Mouse (Mus musculus): ENCODE results near the gene Slc17a7. TPM values are rescaled to one million over a fixed set of nuclear protein-coding genes. Genes with fewer than 3 reads are reported as not detected.

The Slc17a7 gene
- polyA plus RNA-seq, 1 experiment from 2014 or later: 0.78 TPM

GRCm38 (mm10) chr7:45189600-45189999 is 25.9 kb downstream of the Slc17a7 start:
- Histone ChIP-seq H3K36me3 (no peaks in the 10 kb centered on the region), H3K27ac (replicated peaks) (no peak overlapping the region), H3K4me3 (no peak overlapping the region), H3K4me1 (replicated peaks) (peaks cover 11% of the 10 kb centered on the region), H3K4me2 (no peak overlapping the region), H3K27me3 (peaks cover 47% of the 10 kb centered on the region), H3K9ac (no peak overlapping the region), H3K9me3 (no peaks in the 10 kb centered on the region)
- ATAC-seq (ENCODE audit: low read depth): no peak
- WGBS: 57% methylated on average over 16 of the region's 16 CpGs

- Histone ChIP-seq H3K4me3 (no peak overlapping the region), H3K36me3 (no peaks in the 10 kb centered on the region), H3K27me3 (peaks cover 41% of the 10 kb centered on the region), H3K4me1 (replicated peaks) (peaks cover 6% of the 10 kb centered on the region; the same call in 1 of the 2 replicates), H3K4me2 (no peak overlapping the region), H3K27ac (replicated peaks) (no peak overlapping the region), H3K9ac (no peak overlapping the region), H3K9me3 (no peaks in the 10 kb centered on the region)
- ATAC-seq (ENCODE audit: low read depth): no peak
- 93% methylated on average over 6 of the region's 6 CpGs for WGBS
These were observed 26.4 kb downstream of the Slc17a7 start for GRCm38 (mm10) chr7:45190186-45190585.

- Histone ChIP-seq H3K27me3 (peaks cover 31% of the 10 kb centered on the region), H3K4me2 (no peak overlapping the region), H3K9ac (no peak overlapping the region), H3K4me1 (replicated peaks) (peaks cover 6% of the 10 kb centered on the region; the same call in 1 of the 2 replicates), H3K4me3 (no peak overlapping the region), H3K36me3 (no peaks in the 10 kb centered on the region), H3K27ac (replicated peaks) (no peak overlapping the region), H3K9me3 (no peaks in the 10 kb centered on the region)
- 82% methylated on average over 2 of the region's 2 CpGs for WGBS
- no peak for ATAC-seq (ENCODE audit: low read depth)
These were observed 27.4 kb downstream of the Slc17a7 start for GRCm38 (mm10) chr7:45191161-45191560.

- H3K4me3 ChIP-seq: no peak overlapping the region
- WGBS: 18% methylated on average over 8 of the region's 8 CpGs
- H3K27ac ChIP-seq (replicated peaks): no peak overlapping the region
- H3K9ac ChIP-seq: peak overlapping the region; percentile 5; the same call in 1 of the 2 replicates
- no peak overlapping the region for H3K4me2 ChIP-seq
- peaks cover 6% of the 10 kb centered on the region; the same call in 1 of the 2 replicates for H3K4me1 ChIP-seq (replicated peaks)
- H3K27me3 ChIP-seq: peaks cover 24% of the 10 kb centered on the region
- ATAC-seq (ENCODE audit: low read depth): no peak
- H3K36me3 ChIP-seq: no peaks in the 10 kb centered on the region
- no peaks in the 10 kb centered on the region for H3K9me3 ChIP-seq
These were observed 28.1 kb downstream of the Slc17a7 start for GRCm38 (mm10) chr7:45191803-45192363.

- no peak for ATAC-seq (ENCODE audit: low read depth)
- WGBS: 87% methylated on average over 7 of the region's 7 CpGs
- Histone ChIP-seq H3K27ac (replicated peaks) (no peak overlapping the region), H3K9me3 (no peaks in the 10 kb centered on the region), H3K4me1 (replicated peaks) (peaks cover 6% of the 10 kb centered on the region; the same call in 1 of the 2 replicates), H3K27me3 (peaks cover 23% of the 10 kb centered on the region), H3K36me3 (no peaks in the 10 kb centered on the region), H3K9ac (no peak overlapping the region), H3K4me2 (no peak overlapping the region), H3K4me3 (no peak overlapping the region)
These were observed 29.0 kb downstream of the Slc17a7 start for GRCm38 (mm10) chr7:45192585-45193310.

- H3K9me3 ChIP-seq: no peaks in the 10 kb centered on the region
- no peaks in the 10 kb centered on the region for H3K36me3 ChIP-seq
- H3K9ac ChIP-seq: 0 out of 2 replicates have a peak overlapping the region, but pooled peaks have one; percentile 17
- 65% methylated on average over 5 of the region's 5 CpGs for WGBS
- no peak for ATAC-seq (ENCODE audit: low read depth)
- H3K4me2 ChIP-seq: no peak overlapping the region
- H3K27ac ChIP-seq (replicated peaks): no peak overlapping the region
- peaks cover 12% of the 10 kb centered on the region; the same call in 1 of the 2 replicates for H3K4me1 ChIP-seq (replicated peaks)
- H3K4me3 ChIP-seq: no peak overlapping the region
- H3K27me3 ChIP-seq: peaks cover 19% of the 10 kb centered on the region
These were observed 29.7 kb downstream of the Slc17a7 start for GRCm38 (mm10) chr7:45193406-45193805.

- Histone ChIP-seq H3K9ac (no peak overlapping the region), H3K36me3 (no peaks in the 10 kb centered on the region), H3K27ac (replicated peaks) (no peak overlapping the region), H3K4me2 (no peak overlapping the region), H3K27me3 (peaks cover 16% of the 10 kb centered on the region), H3K4me3 (no peak overlapping the region), H3K9me3 (no peaks in the 10 kb centered on the region), H3K4me1 (replicated peaks) (peaks cover 12% of the 10 kb centered on the region; the same call in 1 of the 2 replicates)
- WGBS: 75% methylated on average over 17 of the region's 17 CpGs
- ATAC-seq (ENCODE audit: low read depth): no peak
These were observed 30.4 kb downstream of the Slc17a7 start for GRCm38 (mm10) chr7:45193871-45194785.

- Histone ChIP-seq H3K4me2 (no peak overlapping the region), H3K27me3 (peaks cover 7% of the 10 kb centered on the region; the same call in 1 of the 2 replicates), H3K4me3 (no peak overlapping the region), H3K9ac (0 out of 2 replicates have a peak overlapping the region, but pooled peaks have one; percentile 12), H3K4me1 (replicated peaks) (peaks cover 12% of the 10 kb centered on the region; the same call in 1 of the 2 replicates), H3K36me3 (no peaks in the 10 kb centered on the region), H3K9me3 (no peaks in the 10 kb centered on the region), H3K27ac (replicated peaks) (no peak overlapping the region)
- WGBS: 66% methylated on average over 13 of the region's 13 CpGs
- ATAC-seq (ENCODE audit: low read depth): no peak
These were observed 31.8 kb downstream of the Slc17a7 start for GRCm38 (mm10) chr7:45195341-45196175.

- 91% methylated on average over 4 of the region's 4 CpGs for WGBS
- peaks cover 12% of the 10 kb centered on the region; the same call in 1 of the 2 replicates for H3K4me1 ChIP-seq (replicated peaks)
- no peak overlapping the region for H3K4me3 ChIP-seq
- H3K36me3 ChIP-seq: no peaks in the 10 kb centered on the region
- H3K9ac ChIP-seq: no peak overlapping the region
- H3K9me3 ChIP-seq: no peaks in the 10 kb centered on the region
- ATAC-seq (ENCODE audit: low read depth): no peak
- H3K27ac ChIP-seq (replicated peaks): no peak overlapping the region
- no peak overlapping the region for H3K4me2 ChIP-seq
- peaks cover 7% of the 10 kb centered on the region; the same call in 1 of the 2 replicates for H3K27me3 ChIP-seq
These were observed 32.4 kb downstream of the Slc17a7 start for GRCm38 (mm10) chr7:45196176-45196535.

GRCm38 (mm10) chr7:45196994-45197393 is 33.2 kb downstream of the Slc17a7 start:
- ATAC-seq (ENCODE audit: low read depth): no peak
- Histone ChIP-seq H3K27me3 (peaks cover 4% of the 10 kb centered on the region; the same call in 1 of the 2 replicates), H3K4me2 (no peak overlapping the region), H3K36me3 (no peaks in the 10 kb centered on the region), H3K9ac (no peak overlapping the region), H3K9me3 (no peaks in the 10 kb centered on the region), H3K4me1 (replicated peaks) (peaks cover 8% of the 10 kb centered on the region; the same call in 1 of the 2 replicates), H3K27ac (replicated peaks) (no peak overlapping the region), H3K4me3 (no peak overlapping the region)
- WGBS: 78% methylated on average over 5 of the region's 5 CpGs

- no peaks in the 10 kb centered on the region for H3K36me3 ChIP-seq
- H3K27ac ChIP-seq (replicated peaks): no peak overlapping the region
- WGBS: 17% methylated on average over 5 of the region's 5 CpGs
- peaks cover 11% of the 10 kb centered on the region for H3K27me3 ChIP-seq
- no peak overlapping the region for H3K4me2 ChIP-seq
- no peak overlapping the region for H3K4me3 ChIP-seq
- peak; percentile 75; the same call in 1 of the 2 replicates for ATAC-seq (ENCODE audit: low read depth)
- no peak overlapping the region for H3K9ac ChIP-seq
- no peaks in the 10 kb centered on the region for H3K9me3 ChIP-seq
- H3K4me1 ChIP-seq (replicated peaks): peaks cover 6% of the 10 kb centered on the region; the same call in 1 of the 2 replicates
These were observed 34.7 kb downstream of the Slc17a7 start for GRCm38 (mm10) chr7:45198435-45198834.

Data from neural tube, embryonic 13.5 days (tissue).